Mouse (Mus musculus): ENCODE data around the gene Recql. TPM values are rescaled to one million over a fixed set of nuclear protein-coding genes. Genes with fewer than 3 reads are reported as not detected.

The Recql gene
- total RNA-seq, 2 experiments from 2014 or later = 7.8 to 8.3 TPM

Other genes with a start within 250 kb of the Recql start
- not detected for gene Slco1a6, start 178.6 kb downstream of the Recql start, total RNA-seq (2021)
- gene Iapp, start 88.7 kb downstream of the Recql start, total RNA-seq (2021) = not detected
- gene Slco1a5, start 64.1 kb downstream of the Recql start, total RNA-seq (2021) = not detected
- gene Pyroxd1, start 41.4 kb downstream of the Recql start, total RNA-seq (2021) = 10 to 100 TPM in 1 of 2 experiments, 1 to 10 TPM in 1; 8.7 to 10.5 TPM
- 10 to 100 TPM; 14.5 to 15.4 TPM for gene Golt1b, start 134 bp upstream of the Recql start, total RNA-seq (2021)
- not detected for gene Spx, start 26.4 kb upstream of the Recql start, total RNA-seq (2021)
- gene Gys2, start 86.0 kb upstream of the Recql start, total RNA-seq (2021) = under 1 TPM in 1 of 2 experiments, not detected in 1; 0.50 TPM
- 1,000 to 10,000 TPM; 2,735 to 2,880 TPM for gene Ldhb, start 120.9 kb upstream of the Recql start, total RNA-seq (2021)
- 10 to 100 TPM; 28.3 to 31.3 TPM for gene Kcnj8, start 184.5 kb upstream of the Recql start, total RNA-seq (2021)